Mouse (Mus musculus) midbrain, embryonic 11.5 days (tissue): Measurements from ENCODE around the gene Prmt3. TPM values are rescaled to one million over a fixed set of nuclear protein-coding genes. Genes with fewer than 3 reads are reported as not detected.

Experiments used
- ATAC-seq: fragments of 200-750 bp; cut with Nextera tagmentation; 2 replicates; pipeline ENCODE4 v1.8.0; 2017; ENCODE audit warnings: moderate TSS enrichment, moderate library complexity; ENCODE audit not compliant: low FRiP score
- DNase-seq: peaks from one replicate; pipeline ENCODE4 v3.0.0; 2015; ENCODE audit warnings: low spot score; ENCODE audit errors: missing footprints
- H3K27ac ChIP-seq: fragments of 300-500 bp; sonication (generic); 2 replicates; pipeline ENCODE4 v1.5.1; 2014; ENCODE audit warnings: low read depth, low read length
- H3K27me3 ChIP-seq: fragments of 300-500 bp; sonication (generic); 2 replicates; pipeline ENCODE4 v1.6.1; 2014; ENCODE audit warnings: mild to moderate bottlenecking, low read length, moderate library complexity, mixed read lengths; ENCODE audit not compliant: control insufficient read depth, insufficient read depth
- H3K36me3 ChIP-seq: fragments of 300-500 bp; sonication (generic); 2 replicates; pipeline ENCODE4 v1.6.1; 2014; ENCODE audit warnings: mild to moderate bottlenecking, low read length, moderate library complexity, mixed read lengths; ENCODE audit not compliant: control insufficient read depth, insufficient read depth
- H3K4me1 ChIP-seq: fragments of 300-500 bp; sonication (generic); 2 replicates; pipeline ENCODE4 v1.6.1; 2014; ENCODE audit warnings: low read length; ENCODE audit not compliant: control insufficient read depth, insufficient read depth
- H3K4me2 ChIP-seq: fragments of 300-500 bp; sonication (generic); 2 replicates; pipeline ENCODE4 v1.6.1; 2014; ENCODE audit warnings: mild to moderate bottlenecking, moderate library complexity
- H3K4me3 ChIP-seq: fragments of 300-500 bp; sonication (generic); 2 replicates; pipeline ENCODE4 v1.5.1; 2014; ENCODE audit warnings: low read depth, low read length
- H3K9ac ChIP-seq: fragments of 300-500 bp; sonication (generic); 2 replicates; pipeline ENCODE4 v1.6.1; 2014; ENCODE audit warnings: low read length
- H3K9me3 ChIP-seq: fragments of 300-500 bp; sonication (generic); 2 replicates; pipeline ENCODE4 v1.6.1; 2016; ENCODE audit warnings: low read length; ENCODE audit not compliant: control insufficient read depth
- WGBS: fragments of 180-500 bp; shearing (Covaris S2); extraction: QIAGEN DNeasy Blood & Tissue Kit; methylation state at CpG from one replicate; pipeline ENCODE4 v1.1.7; 2014; 5-methylcytosine and 5-hydroxymethylcytosine counted together
- polyA plus RNA-seq: library from polyadenylated mRNA; unstranded; fragments of >200 nt; fragmentation: Nextera tagmentation; extraction: Ambion mirVana; gene quantifications from 2 replicates; pipeline ENCODE4 v1.2.1, GENCODE M21; 2014

The Prmt3 gene
- polyA plus RNA-seq, 1 experiment from 2014 or later, result 82.0 TPM

DNA sequence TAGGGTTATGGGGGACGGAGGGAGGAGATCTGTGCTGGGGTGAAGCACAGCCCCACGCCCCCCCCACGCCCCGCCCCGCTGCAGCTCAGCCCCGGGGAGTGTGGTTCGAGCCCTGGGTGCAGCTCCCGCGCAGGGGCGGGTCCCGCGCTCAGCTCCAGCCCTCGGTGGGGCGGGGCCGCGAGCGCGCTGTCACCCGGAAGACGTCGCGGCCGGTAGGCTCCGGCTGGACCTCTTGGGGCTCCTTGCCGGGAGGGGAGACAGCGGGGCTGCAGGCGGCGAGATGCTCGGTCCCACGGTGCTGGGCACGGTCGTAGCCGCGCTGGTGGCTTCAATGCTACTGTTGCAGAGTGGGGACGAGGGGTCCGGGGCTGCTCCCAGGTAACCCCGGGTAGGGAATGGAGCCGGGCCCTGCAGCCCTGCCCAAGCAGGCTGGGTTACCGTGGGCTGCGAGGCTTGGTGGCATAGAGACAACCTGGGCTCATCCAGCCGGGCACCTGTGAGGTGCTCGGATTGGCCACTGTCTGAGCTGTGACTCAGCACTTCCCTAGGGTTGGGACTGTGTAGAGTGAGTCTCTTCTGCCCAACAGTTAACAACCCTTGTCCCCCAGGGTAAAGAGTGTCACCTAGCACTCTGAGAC, 19.1 kb upstream of the Prmt3 start, which contains the start of gene Htatip2:
Htatip2 (plus strand) TSS at position 182 of the 638 bp plus-strand sequence.
- peak within 1 kb of the TSS; percentile 66 for H3K9ac ChIP-seq
- H3K27ac ChIP-seq, result no peak within 1 kb of the TSS
- H3K9me3 ChIP-seq, result peaks cover 3% of the 10 kb centered on the region; the same call in 1 of the 2 replicates
- peak within 1 kb of the TSS; percentile 42 for H3K4me3 ChIP-seq
- H3K36me3 ChIP-seq, result no peaks in the 10 kb centered on the region
- no peak for DNase-seq
- peak; percentile 64 for ATAC-seq
- H3K4me1 ChIP-seq, result peaks cover 12% of the 10 kb centered on the region
- peak within 1 kb of the TSS; percentile 82 for H3K4me2 ChIP-seq
- H3K27me3 ChIP-seq, result peaks cover 24% of the 10 kb centered on the region; the same call in 1 of the 2 replicates
- 3% methylated on average over 40 of the region's 42 CpGs for WGBS

DNA sequence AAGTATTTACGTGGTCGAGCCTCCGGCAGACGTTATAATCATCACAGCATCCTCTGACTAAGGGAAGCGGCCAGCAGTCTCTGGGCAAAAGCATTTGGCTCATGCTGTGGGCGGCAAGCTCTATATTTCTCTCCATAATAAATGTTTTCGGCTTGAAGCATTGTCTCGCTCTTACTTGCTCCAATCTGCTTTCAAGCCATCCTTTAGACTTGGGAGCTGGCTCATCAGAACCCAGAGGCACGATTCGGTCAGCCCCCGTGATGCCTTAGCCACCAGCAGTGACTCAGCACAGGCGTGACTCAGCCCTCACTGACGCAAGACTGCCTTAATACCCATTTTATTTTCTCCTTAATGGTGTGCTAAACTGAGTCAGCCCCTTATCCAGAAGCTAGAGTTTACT, 15.5 kb upstream of the Prmt3 start:
- no peak overlapping the region for H3K4me3 ChIP-seq
- peaks cover 19% of the 10 kb centered on the region; the same call in 1 of the 2 replicates for H3K27me3 ChIP-seq
- ATAC-seq (no peak), DNase-seq (no peak)
- H3K9me3 ChIP-seq, result peaks cover 3% of the 10 kb centered on the region; the same call in 1 of the 2 replicates
- H3K9ac ChIP-seq, result no peak overlapping the region
- H3K36me3 ChIP-seq, result no peaks in the 10 kb centered on the region
- no peak overlapping the region for H3K27ac ChIP-seq
- peaks cover 6% of the 10 kb centered on the region for H3K4me1 ChIP-seq
- no peak overlapping the region for H3K4me2 ChIP-seq
- WGBS, result 77% methylated on average over 13 of the region's 13 CpGs

DNA sequence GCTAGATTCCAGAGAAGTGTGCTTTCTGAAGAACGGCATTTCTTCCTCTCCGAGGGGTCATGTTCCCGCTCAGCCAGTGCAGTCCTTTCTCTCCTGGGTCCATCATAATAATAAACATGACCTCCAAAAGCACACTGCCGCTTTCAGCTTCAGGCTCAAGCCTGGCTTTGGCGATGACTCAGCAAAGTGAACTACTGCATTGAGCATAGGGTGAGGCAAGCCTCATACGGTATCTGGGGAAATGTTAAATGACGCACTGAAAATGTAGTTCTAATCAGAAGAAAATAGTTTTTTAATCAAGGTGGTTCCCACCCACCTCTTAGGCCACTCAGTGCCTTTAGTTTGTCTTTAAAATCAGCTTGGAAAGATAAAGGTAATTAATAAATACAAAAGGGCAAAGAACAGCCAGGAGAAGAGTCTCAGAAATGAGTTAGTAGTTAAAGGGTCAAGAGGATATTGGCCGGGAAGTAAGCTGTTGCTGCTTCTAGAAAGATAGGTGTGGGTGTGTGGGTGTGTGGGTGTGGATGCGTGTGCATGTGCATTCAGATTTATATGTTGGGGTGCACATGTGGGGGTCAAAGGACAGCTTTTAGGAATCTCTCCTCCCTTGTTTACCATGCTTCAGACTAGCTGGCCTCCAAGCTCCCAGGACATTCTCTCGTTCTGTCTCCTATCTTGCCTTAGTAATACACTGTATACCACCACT, 14.0 kb upstream of the Prmt3 start:
- Histone ChIP-seq H3K9ac (no peak overlapping the region), H3K4me1 (peaks cover under 1% of the 10 kb centered on the region), H3K27me3 (peaks cover 8% of the 10 kb centered on the region; the same call in 1 of the 2 replicates), H3K36me3 (no peaks in the 10 kb centered on the region), H3K4me3 (no peak overlapping the region), H3K9me3 (peaks cover 3% of the 10 kb centered on the region; the same call in 1 of the 2 replicates), H3K27ac (no peak overlapping the region), H3K4me2 (no peak overlapping the region)
- DNase-seq (no peak), ATAC-seq (no peak)
- 79% methylated on average over 10 of the region's 10 CpGs for WGBS

DNA sequence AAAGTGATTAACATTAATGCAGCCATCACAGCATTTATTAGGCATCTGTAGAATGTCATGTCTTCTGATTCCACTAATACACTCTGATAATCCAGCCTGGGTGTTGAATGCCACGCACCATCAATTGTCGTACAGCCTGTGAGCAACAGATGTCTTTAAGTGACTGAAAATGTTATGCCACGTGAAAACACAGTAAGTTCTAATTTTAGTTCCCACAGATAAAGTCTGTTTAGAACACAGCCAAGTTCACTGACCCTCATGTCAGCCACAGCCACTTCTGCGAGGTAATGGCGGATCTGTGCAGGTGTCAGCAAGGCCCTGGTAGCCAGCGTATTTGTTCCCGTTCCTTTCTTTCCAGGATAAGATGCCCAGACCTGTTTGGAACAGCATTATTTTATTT, 12.0 kb upstream of the Prmt3 start:
- Histone ChIP-seq H3K4me2 (no peak overlapping the region), H3K9ac (no peak overlapping the region), H3K4me3 (no peak overlapping the region), H3K36me3 (no peaks in the 10 kb centered on the region), H3K27me3 (no peaks in the 10 kb centered on the region), H3K27ac (no peak overlapping the region), H3K9me3 (no peaks in the 10 kb centered on the region), H3K4me1 (no peaks in the 10 kb centered on the region; the same call in 1 of the 2 replicates)
- no peak for DNase-seq
- ATAC-seq, result no peak
- WGBS, result 94% methylated on average over 7 of the region's 7 CpGs

DNA sequence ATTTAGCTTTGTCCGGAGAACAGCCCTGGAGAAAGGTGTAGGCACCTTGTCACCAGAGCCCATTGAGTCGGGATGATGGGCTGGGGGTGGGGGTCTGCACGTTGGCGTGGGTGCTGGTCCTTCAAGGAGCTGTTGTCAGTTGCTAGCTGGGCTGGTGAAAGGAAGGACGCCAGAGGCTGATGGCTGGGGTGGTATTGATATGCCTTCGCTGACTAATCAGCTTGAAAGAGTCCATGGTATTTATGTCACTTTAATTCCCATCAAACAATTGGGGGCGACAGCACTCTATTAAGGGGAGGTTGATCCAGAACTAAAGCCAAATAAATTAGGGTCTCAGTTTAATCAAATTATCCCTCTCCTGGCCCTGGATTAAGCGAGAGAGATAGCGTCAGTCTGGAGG, 9.6 kb upstream of the Prmt3 start:
- Histone ChIP-seq H3K9me3 (no peaks in the 10 kb centered on the region), H3K9ac (no peak overlapping the region), H3K4me3 (no peak overlapping the region), H3K27me3 (no peaks in the 10 kb centered on the region), H3K36me3 (no peaks in the 10 kb centered on the region), H3K27ac (no peak overlapping the region), H3K4me1 (peaks cover 3% of the 10 kb centered on the region; the same call in 1 of the 2 replicates), H3K4me2 (no peak overlapping the region)
- ATAC-seq (peak; percentile 91), DNase-seq (peak; percentile 90)
- WGBS, result 16% methylated on average over 9 of the region's 9 CpGs

DNA sequence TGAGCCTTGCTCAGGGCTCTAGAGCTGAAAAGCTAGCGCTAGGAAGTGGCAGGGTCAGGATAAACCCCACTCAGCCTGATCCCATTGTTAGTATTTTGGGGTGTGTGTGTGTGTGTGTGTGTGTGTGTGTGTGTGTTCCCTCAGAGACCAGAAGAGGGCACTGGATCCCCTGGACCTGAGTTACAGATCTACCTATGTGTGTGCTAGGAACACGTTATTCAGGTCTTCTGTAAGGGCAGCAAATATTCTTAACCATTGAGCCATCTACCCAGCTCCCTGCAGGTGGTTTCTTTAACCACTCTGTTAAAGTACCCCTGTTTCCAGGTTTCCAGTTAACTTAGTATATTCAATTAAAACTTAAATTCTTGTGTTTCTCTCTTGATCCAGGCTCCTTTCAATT, 3.8 kb upstream of the Prmt3 start:
- H3K4me1 ChIP-seq, result peaks cover 9% of the 10 kb centered on the region
- no peak overlapping the region for H3K9ac ChIP-seq
- H3K4me2 ChIP-seq, result no peak overlapping the region
- H3K27me3 ChIP-seq, result no peaks in the 10 kb centered on the region
- H3K4me3 ChIP-seq, result no peak overlapping the region
- 94% methylated on average over 2 of the region's 2 CpGs for WGBS
- H3K27ac ChIP-seq, result no peak overlapping the region
- H3K36me3 ChIP-seq, result no peaks in the 10 kb centered on the region
- no peaks in the 10 kb centered on the region for H3K9me3 ChIP-seq
- ATAC-seq (no peak), DNase-seq (no peak)

DNA sequence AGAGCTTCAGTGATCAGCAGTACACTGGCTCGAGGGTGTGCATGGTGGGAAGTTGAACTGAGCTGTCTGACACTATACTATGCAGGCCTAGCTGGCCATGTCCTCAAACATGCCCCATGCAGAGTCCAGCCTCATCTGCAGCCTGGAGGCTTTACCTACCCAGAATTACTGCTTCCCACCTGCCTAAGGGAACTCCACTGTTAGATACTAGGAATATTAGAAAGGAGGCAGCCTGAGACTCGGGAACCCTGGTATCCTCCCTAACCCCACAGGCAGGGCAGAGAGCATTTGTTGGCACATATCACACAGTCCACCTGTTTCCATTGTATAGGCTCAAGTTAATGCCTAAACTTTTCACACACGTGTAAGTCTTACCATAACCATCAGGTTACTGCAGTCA, 561 bp upstream of the Prmt3 start:
- Histone ChIP-seq H3K27ac (no peak overlapping the region), H3K36me3 (no peaks in the 10 kb centered on the region), H3K27me3 (no peaks in the 10 kb centered on the region), H3K4me3 (no peak overlapping the region), H3K9ac (no peak overlapping the region), H3K4me2 (no peak overlapping the region), H3K9me3 (no peaks in the 10 kb centered on the region), H3K4me1 (peaks cover 11% of the 10 kb centered on the region)
- no peak; the same call in 1 of the 2 replicates for ATAC-seq
- no peak for DNase-seq
- WGBS, result 53% methylated on average over 3 of the region's 3 CpGs

DNA sequence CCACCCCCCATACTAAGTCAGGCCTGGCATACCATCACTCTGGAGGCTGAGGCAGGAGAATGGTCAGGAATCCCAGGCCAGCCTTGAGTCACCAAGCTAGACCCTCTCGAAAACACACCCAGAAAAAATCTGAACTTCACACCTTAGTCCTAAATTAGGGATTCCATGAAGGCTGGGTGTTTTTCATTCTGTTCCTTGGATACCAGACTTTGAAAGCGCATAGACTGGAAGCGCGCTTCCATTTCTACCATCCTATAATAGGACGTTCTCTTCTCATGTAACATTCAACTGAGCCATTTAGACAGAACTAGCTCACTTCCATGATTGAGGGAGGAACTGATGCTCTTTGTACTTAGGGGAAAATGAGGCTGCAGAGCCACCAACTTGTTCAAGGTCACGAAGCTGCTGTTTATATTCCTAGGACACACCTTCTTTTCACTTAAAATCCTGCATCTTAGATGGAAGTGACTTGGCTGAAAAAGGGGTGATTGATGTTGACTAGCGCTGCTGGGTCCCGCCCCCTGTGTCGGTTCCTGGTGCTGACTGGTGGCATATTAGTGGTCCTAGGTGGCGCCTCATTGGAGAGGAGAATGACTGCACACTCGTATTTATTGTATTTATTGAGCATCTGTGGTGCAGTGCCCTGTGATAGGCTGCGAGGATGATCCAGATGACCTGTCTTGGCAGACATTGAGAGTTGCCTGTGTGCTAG, 914 bp downstream of the Prmt3 start:
- no peaks in the 10 kb centered on the region for H3K27me3 ChIP-seq
- H3K4me3 ChIP-seq, result peak overlapping the region; percentile 67
- peak; percentile 87 for DNase-seq
- H3K36me3 ChIP-seq, result no peaks in the 10 kb centered on the region; the same call in 1 of the 2 replicates
- no peak for ATAC-seq
- peaks cover 11% of the 10 kb centered on the region for H3K4me1 ChIP-seq
- no peak overlapping the region for H3K27ac ChIP-seq
- no peaks in the 10 kb centered on the region for H3K9me3 ChIP-seq
- peak overlapping the region; percentile 80 for H3K4me2 ChIP-seq
- WGBS, result 82% methylated on average over 12 of the region's 12 CpGs
- H3K9ac ChIP-seq, result peak overlapping the region; percentile 80

DNA sequence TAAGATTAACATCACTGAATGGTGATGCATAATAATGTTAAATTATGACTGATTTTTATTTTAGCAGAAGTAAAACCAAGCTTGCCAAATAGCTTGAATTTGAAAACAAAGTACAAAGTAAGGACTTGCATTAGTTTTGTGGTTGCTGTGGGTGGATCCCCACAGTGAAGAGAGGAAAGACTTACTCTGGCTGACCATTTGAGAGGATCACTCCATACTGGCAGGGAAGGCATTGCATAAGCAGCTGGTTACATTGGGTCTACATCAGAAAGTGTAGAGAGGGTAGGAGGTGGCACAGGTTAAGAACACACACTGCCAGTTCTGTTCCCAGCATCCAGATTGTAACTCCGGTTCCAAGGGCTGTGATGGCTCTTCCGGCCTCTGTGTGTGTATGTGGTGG, 4.9 kb downstream of the Prmt3 start:
- Histone ChIP-seq H3K27me3 (no peaks in the 10 kb centered on the region), H3K4me3 (no peak overlapping the region), H3K9me3 (no peaks in the 10 kb centered on the region), H3K9ac (no peak overlapping the region), H3K4me2 (no peak overlapping the region), H3K4me1 (peaks cover 11% of the 10 kb centered on the region), H3K36me3 (peaks cover 6% of the 10 kb centered on the region; the same call in 1 of the 2 replicates), H3K27ac (no peak overlapping the region)
- ATAC-seq (no peak), DNase-seq (no peak)
- WGBS, result 93% methylated on average over 2 of the region's 2 CpGs
